Mouse (Mus musculus): ENCODE results near the gene Gm12216. TPM values are rescaled to one million over a fixed set of nuclear protein-coding genes. Genes with fewer than 3 reads are reported as not detected.
A peak's percentile ranks its signal among the peaks of the same experiment; 100 is the strongest.

Gene Gm12216
- polyA plus RNA-seq, 1 experiment from 2014 or later, result 0.51 TPM

GRCm38 (mm10) chr11:53778455-53778854, 80.6 kb downstream of the Gm12216 start:
- Histone ChIP-seq H3K9ac (ENCODE audit: low read depth, low read length) (no peak overlapping the region), H3K27me3 (replicated peaks; ENCODE audit: control insufficient read depth, insufficient read depth, low read length) (no peaks in the 10 kb centered on the region), H3K9me3 (ENCODE audit: control insufficient read depth, low read length) (no peaks in the 10 kb centered on the region), H3K4me3 (ENCODE audit: low read depth, low read length) (no peak overlapping the region), H3K27ac (ENCODE audit: low read depth, low read length) (no peak overlapping the region), H3K4me2 (no peak overlapping the region), H3K36me3 (ENCODE audit: control insufficient read depth, insufficient read depth, low read length) (peaks cover 2% of the 10 kb centered on the region; the same call in 1 of the 2 replicates), H3K4me1 (replicated peaks; ENCODE audit: control insufficient read depth, insufficient read depth, low read length) (peaks cover 3% of the 10 kb centered on the region; the same call in 1 of the 2 replicates)
- DNase-seq (ENCODE audit: low spot score), result no peak
- no peak for ATAC-seq (replicated peaks; ENCODE audit: low FRiP score)
- 75% methylated on average over 5 of the region's 5 CpGs for WGBS

- DNase-seq (ENCODE audit: low spot score) (no peak), ATAC-seq (replicated peaks; ENCODE audit: low FRiP score) (no peak)
- peaks cover 3% of the 10 kb centered on the region; the same call in 1 of the 2 replicates for H3K4me1 ChIP-seq (replicated peaks; ENCODE audit: control insufficient read depth, insufficient read depth, low read length)
- H3K27ac ChIP-seq (ENCODE audit: low read depth, low read length), result no peak overlapping the region
- H3K4me3 ChIP-seq (ENCODE audit: low read depth, low read length), result no peak overlapping the region
- peaks cover 2% of the 10 kb centered on the region; the same call in 1 of the 2 replicates for H3K36me3 ChIP-seq (ENCODE audit: control insufficient read depth, insufficient read depth, low read length)
- H3K27me3 ChIP-seq (replicated peaks; ENCODE audit: control insufficient read depth, insufficient read depth, low read length), result no peaks in the 10 kb centered on the region
- no peak overlapping the region for H3K9ac ChIP-seq (ENCODE audit: low read depth, low read length)
- H3K4me2 ChIP-seq, result no peak overlapping the region
- no peaks in the 10 kb centered on the region for H3K9me3 ChIP-seq (ENCODE audit: control insufficient read depth, low read length)
- whole genome bisulfite sequencing, result 72% methylated on average over 5 of the region's 5 CpGs
These were observed 81.3 kb downstream of the Gm12216 start for GRCm38 (mm10) chr11:53777736-53778135.

- DNase-seq (ENCODE audit: low spot score) (no peak), ATAC-seq (replicated peaks; ENCODE audit: low FRiP score) (no peak)
- 80% methylated on average over 13 of the region's 13 CpGs for WGBS
- no peak overlapping the region for H3K4me3 ChIP-seq (ENCODE audit: low read depth, low read length)
- H3K36me3 ChIP-seq (ENCODE audit: control insufficient read depth, insufficient read depth, low read length), result peaks cover 2% of the 10 kb centered on the region; the same call in 1 of the 2 replicates
- no peaks in the 10 kb centered on the region for H3K9me3 ChIP-seq (ENCODE audit: control insufficient read depth, low read length)
- H3K4me2 ChIP-seq, result no peak overlapping the region
- no peak overlapping the region for H3K27ac ChIP-seq (ENCODE audit: low read depth, low read length)
- peaks cover 9% of the 10 kb centered on the region for H3K27me3 ChIP-seq (replicated peaks; ENCODE audit: control insufficient read depth, insufficient read depth, low read length)
- no peak overlapping the region for H3K9ac ChIP-seq (ENCODE audit: low read depth, low read length)
- H3K4me1 ChIP-seq (replicated peaks; ENCODE audit: control insufficient read depth, insufficient read depth, low read length), result peaks cover 11% of the 10 kb centered on the region; the same call in 1 of the 2 replicates
These were observed 84.3 kb downstream of the Gm12216 start for GRCm38 (mm10) chr11:53774659-53775255.

GRCm38 (mm10) chr11:53773641-53774360, 85.3 kb downstream of the Gm12216 start:
- Histone ChIP-seq H3K27ac (ENCODE audit: low read depth, low read length) (no peak overlapping the region), H3K36me3 (ENCODE audit: control insufficient read depth, insufficient read depth, low read length) (peaks cover 2% of the 10 kb centered on the region; the same call in 1 of the 2 replicates), H3K4me3 (ENCODE audit: low read depth, low read length) (no peak overlapping the region), H3K9me3 (ENCODE audit: control insufficient read depth, low read length) (no peaks in the 10 kb centered on the region), H3K4me2 (no peak overlapping the region), H3K27me3 (replicated peaks; ENCODE audit: control insufficient read depth, insufficient read depth, low read length) (peaks cover 12% of the 10 kb centered on the region), H3K9ac (ENCODE audit: low read depth, low read length) (no peak overlapping the region), H3K4me1 (replicated peaks; ENCODE audit: control insufficient read depth, insufficient read depth, low read length) (peaks cover 13% of the 10 kb centered on the region)
- WGBS, result 89% methylated on average over 16 of the region's 16 CpGs
- no peak for ATAC-seq (replicated peaks; ENCODE audit: low FRiP score)
- DNase-seq (ENCODE audit: low spot score), result no peak

- 0 out of 2 replicates have a peak within 1 kb of the TSS, but pooled peaks have one; percentile 25 for H3K4me2 ChIP-seq
- H3K9ac ChIP-seq (ENCODE audit: low read depth, low read length), result no peak within 1 kb of the TSS
- H3K27me3 ChIP-seq (replicated peaks; ENCODE audit: control insufficient read depth, insufficient read depth, low read length), result peaks cover 17% of the 10 kb centered on the region
- H3K36me3 ChIP-seq (ENCODE audit: control insufficient read depth, insufficient read depth, low read length), result peaks cover 2% of the 10 kb centered on the region; the same call in 1 of the 2 replicates
- H3K9me3 ChIP-seq (ENCODE audit: control insufficient read depth, low read length), result no peaks in the 10 kb centered on the region
- ATAC-seq (replicated peaks; ENCODE audit: low FRiP score) (no peak), DNase-seq (ENCODE audit: low spot score) (no peak)
- no peak within 1 kb of the TSS for H3K4me3 ChIP-seq (ENCODE audit: low read depth, low read length)
- H3K4me1 ChIP-seq (replicated peaks; ENCODE audit: control insufficient read depth, insufficient read depth, low read length), result peaks cover 13% of the 10 kb centered on the region
- WGBS, result 81% methylated on average over 5 of the region's 5 CpGs
- no peak within 1 kb of the TSS for H3K27ac ChIP-seq (ENCODE audit: low read depth, low read length)
These were observed 86.0 kb downstream of the Gm12216 start, which contains the start of gene Gm17334 for GRCm38 (mm10) chr11:53773087-53773486. Gene Gm17334 (minus strand): TSS chr11:53773187.

- Histone ChIP-seq H3K9ac (ENCODE audit: low read depth, low read length) (no peak overlapping the region), H3K4me2 (0 out of 2 replicates have a peak overlapping the region, but pooled peaks have one; percentile 25), H3K9me3 (ENCODE audit: control insufficient read depth, low read length) (no peaks in the 10 kb centered on the region), H3K36me3 (ENCODE audit: control insufficient read depth, insufficient read depth, low read length) (peaks cover 2% of the 10 kb centered on the region; the same call in 1 of the 2 replicates), H3K4me1 (replicated peaks; ENCODE audit: control insufficient read depth, insufficient read depth, low read length) (peaks cover 13% of the 10 kb centered on the region), H3K27me3 (replicated peaks; ENCODE audit: control insufficient read depth, insufficient read depth, low read length) (peaks cover 17% of the 10 kb centered on the region), H3K4me3 (ENCODE audit: low read depth, low read length) (no peak overlapping the region), H3K27ac (ENCODE audit: low read depth, low read length) (no peak overlapping the region)
- ATAC-seq (replicated peaks; ENCODE audit: low FRiP score), result no peak
- no peak for DNase-seq (ENCODE audit: low spot score)
- WGBS, result 59% methylated on average over 9 of the region's 9 CpGs
These were observed 86.5 kb downstream of the Gm12216 start for GRCm38 (mm10) chr11:53772536-53772935.

GRCm38 (mm10) chr11:53771001-53771744, 87.9 kb downstream of the Gm12216 start:
- 72% methylated on average over 11 of the region's 11 CpGs for WGBS
- peaks cover 13% of the 10 kb centered on the region for H3K4me1 ChIP-seq (replicated peaks; ENCODE audit: control insufficient read depth, insufficient read depth, low read length)
- H3K9me3 ChIP-seq (ENCODE audit: control insufficient read depth, low read length), result no peaks in the 10 kb centered on the region
- H3K9ac ChIP-seq (ENCODE audit: low read depth, low read length), result no peak overlapping the region
- ATAC-seq (replicated peaks; ENCODE audit: low FRiP score), result no peak
- H3K4me2 ChIP-seq, result peak overlapping the region; percentile 95
- H3K4me3 ChIP-seq (ENCODE audit: low read depth, low read length), result peak overlapping the region; percentile 74
- no peaks in the 10 kb centered on the region; the same call in 1 of the 2 replicates for H3K36me3 ChIP-seq (ENCODE audit: control insufficient read depth, insufficient read depth, low read length)
- no peak for DNase-seq (ENCODE audit: low spot score)
- H3K27ac ChIP-seq (ENCODE audit: low read depth, low read length), result no peak overlapping the region
- H3K27me3 ChIP-seq (replicated peaks; ENCODE audit: control insufficient read depth, insufficient read depth, low read length), result peaks cover 17% of the 10 kb centered on the region

GRCm38 (mm10) chr11:53770125-53770791, 88.8 kb downstream of the Gm12216 start:
- peak overlapping the region; percentile 55; the same call in 1 of the 2 replicates for H3K27ac ChIP-seq (ENCODE audit: low read depth, low read length)
- H3K4me2 ChIP-seq, result peak overlapping the region; percentile 95
- no peaks in the 10 kb centered on the region; the same call in 1 of the 2 replicates for H3K36me3 ChIP-seq (ENCODE audit: control insufficient read depth, insufficient read depth, low read length)
- WGBS, result under 1% methylated on average over 75 of the region's 75 CpGs
- DNase-seq (ENCODE audit: low spot score) (peak; percentile 67), ATAC-seq (replicated peaks; ENCODE audit: low FRiP score) (peak; percentile 65)
- H3K4me3 ChIP-seq (ENCODE audit: low read depth, low read length), result peak overlapping the region; percentile 74
- peaks cover 17% of the 10 kb centered on the region for H3K27me3 ChIP-seq (replicated peaks; ENCODE audit: control insufficient read depth, insufficient read depth, low read length)
- peaks cover 15% of the 10 kb centered on the region for H3K4me1 ChIP-seq (replicated peaks; ENCODE audit: control insufficient read depth, insufficient read depth, low read length)
- peak overlapping the region; percentile 59 for H3K9ac ChIP-seq (ENCODE audit: low read depth, low read length)
- no peaks in the 10 kb centered on the region for H3K9me3 ChIP-seq (ENCODE audit: control insufficient read depth, low read length)

All from liver, embryonic 11.5 days (tissue).